Mouse (Mus musculus) midbrain, embryonic 13.5 days (tissue): ENCODE measurements around the gene Dll4. TPM values are rescaled to one million over a fixed set of nuclear protein-coding genes. Genes with fewer than 3 reads are reported as not detected.

Experiments used
- ATAC-seq: fragments of 200-750 bp; cut with Nextera tagmentation; 2 replicates; pipeline ENCODE4 v1.8.0; 2017; ENCODE audit warnings: mild to moderate bottlenecking, moderate TSS enrichment, moderate library complexity
- H3K27ac ChIP-seq: fragments of 300-500 bp; sonication (generic); 2 replicates; pipeline ENCODE4 v1.5.1; 2015; ENCODE audit warnings: inconsistent platforms, mild to moderate bottlenecking, moderate library complexity
- H3K27me3 ChIP-seq: fragments of 300-500 bp; sonication (generic); 2 replicates; pipeline ENCODE4 v1.6.1; 2015; ENCODE audit warnings: mild to moderate bottlenecking, inconsistent platforms
- H3K36me3 ChIP-seq: fragments of 300-500 bp; sonication (generic); 2 replicates; pipeline ENCODE4 v1.6.1; 2015; ENCODE audit warnings: mild to moderate bottlenecking, inconsistent platforms
- H3K4me1 ChIP-seq: fragments of 300-500 bp; sonication (generic); replicated peaks from 2 replicates; pipeline ENCODE4 v1.6.1; 2015; ENCODE audit warnings: inconsistent platforms
- H3K4me2 ChIP-seq: fragments of 300-500 bp; sonication (generic); replicated peaks from 2 replicates; pipeline ENCODE4 v1.6.1; 2015; ENCODE audit warnings: moderate library complexity, mild to moderate bottlenecking, inconsistent platforms
- H3K4me3 ChIP-seq: fragments of 300-500 bp; sonication (generic); replicated peaks from 2 replicates; pipeline ENCODE4 v1.5.1; 2015; ENCODE audit warnings: mild to moderate bottlenecking, inconsistent platforms
- H3K9ac ChIP-seq: fragments of 300-500 bp; sonication (generic); replicated peaks from 2 replicates; pipeline ENCODE4 v1.6.1; 2015; ENCODE audit warnings: mild to moderate bottlenecking, inconsistent platforms
- H3K9me3 ChIP-seq: fragments of 300-500 bp; sonication (generic); 2 replicates; pipeline ENCODE4 v1.6.1; 2016; ENCODE audit warnings: mild to moderate bottlenecking, inconsistent platforms
- WGBS: fragments of 180-500 bp; shearing (Covaris S2); methylation state at CpG from one replicate; pipeline ENCODE4 v1.1.7; 2015; 5-methylcytosine and 5-hydroxymethylcytosine counted together
- polyA plus RNA-seq: library from polyadenylated mRNA; unstranded; fragments of >200 nt; fragmentation: Nextera tagmentation; extraction: Ambion mirVana; gene quantifications from 2 replicates; pipeline ENCODE4 v1.2.1, GENCODE M21; 2015

The Dll4 gene
- polyA plus RNA-seq, 1 experiment from 2014 or later = 5.9 TPM

GRCm38 (mm10) chr2:119337425-119338265 lies 12.1 kb downstream of the Dll4 start:
- H3K4me2 ChIP-seq = peak overlapping the region; percentile 67
- 8% methylated on average over 60 of the region's 60 CpGs for WGBS

DNA sequence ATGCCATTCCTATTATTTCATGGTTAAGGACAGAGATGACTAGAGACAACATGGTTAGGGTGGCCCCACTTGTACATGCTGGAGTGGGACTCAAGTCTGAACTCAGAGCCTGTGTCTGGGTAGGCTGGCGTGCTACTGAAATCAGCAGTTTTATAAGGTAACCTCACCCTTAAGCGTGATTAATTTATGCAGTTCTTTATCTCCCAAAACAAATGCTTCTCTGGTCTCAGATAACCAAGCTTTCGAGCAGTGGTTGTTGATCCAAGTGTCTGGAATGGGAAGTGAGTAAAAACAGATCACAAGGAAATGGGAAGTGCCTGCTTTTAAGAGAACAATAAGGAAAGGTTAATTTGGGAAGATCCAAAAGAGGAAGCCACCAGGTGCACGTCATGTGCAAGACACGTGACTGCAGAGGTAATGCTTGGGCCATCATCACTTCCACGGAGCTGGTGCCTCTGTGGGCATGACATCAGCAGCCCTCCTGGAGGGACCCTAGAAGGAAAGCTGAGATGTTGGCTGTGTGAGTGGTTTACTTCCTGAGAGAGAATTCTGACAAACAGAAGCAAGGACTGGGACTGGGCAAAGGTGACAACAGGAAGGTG lies 19.1 kb downstream of the Dll4 start:
- Histone ChIP-seq H3K36me3 (no peaks in the 10 kb centered on the region), H3K9ac (no peak overlapping the region), H3K4me2 (no peak overlapping the region), H3K27ac (no peak overlapping the region), H3K4me3 (no peak overlapping the region), H3K4me1 (no peaks in the 10 kb centered on the region), H3K27me3 (peaks cover 9% of the 10 kb centered on the region; the same call in 1 of the 2 replicates), H3K9me3 (no peaks in the 10 kb centered on the region)
- no peak for ATAC-seq
- WGBS = 53% methylated on average over 6 of the region's 6 CpGs

More at GRCm38 (mm10) chr2:119337425-119338265, 12.1 kb downstream of the Dll4 start:
- H3K9ac ChIP-seq = peak overlapping the region; percentile 66
- peak overlapping the region; percentile 51 for H3K27ac ChIP-seq
- H3K36me3 ChIP-seq = no peaks in the 10 kb centered on the region
- no peaks in the 10 kb centered on the region for H3K9me3 ChIP-seq
- peak; percentile 90 for ATAC-seq
- H3K27me3 ChIP-seq = peaks cover 25% of the 10 kb centered on the region
- H3K4me3 ChIP-seq = peak overlapping the region; percentile 56
- 0 out of 2 replicates have a peak, but pooled peaks cover 5% of the 10 kb centered on the region for H3K4me1 ChIP-seq

- peak within 1 kb of the TSS; percentile 66 for H3K9ac ChIP-seq
- H3K27me3 ChIP-seq = peaks cover 34% of the 10 kb centered on the region
- no peak within 1 kb of the TSS for H3K27ac ChIP-seq
- peak within 1 kb of the TSS; percentile 78 for H3K4me2 ChIP-seq
- 5% methylated on average over 58 of the region's 58 CpGs for WGBS
- no peaks in the 10 kb centered on the region for H3K9me3 ChIP-seq
- 0 out of 2 replicates have a peak, but pooled peaks cover 5% of the 10 kb centered on the region for H3K36me3 ChIP-seq
- ATAC-seq = peak; percentile 97
- H3K4me3 ChIP-seq = peak within 1 kb of the TSS; percentile 51
- H3K4me1 ChIP-seq = peaks cover 9% of the 10 kb centered on the region
Observed at GRCm38 (mm10) chr2:119350555-119351486, 25.2 kb downstream of the Dll4 start, which contains the start of gene Chac1. Gene Chac1 (plus strand): TSS chr2:119351229.

- Histone ChIP-seq H3K36me3 (0 out of 2 replicates have a peak, but pooled peaks cover 5% of the 10 kb centered on the region), H3K9ac (no peak overlapping the region), H3K9me3 (no peaks in the 10 kb centered on the region), H3K4me1 (peaks cover 9% of the 10 kb centered on the region), H3K4me2 (no peak overlapping the region), H3K27ac (no peak overlapping the region), H3K4me3 (no peak overlapping the region), H3K27me3 (peaks cover 33% of the 10 kb centered on the region)
- no peak for ATAC-seq
- 88% methylated on average over 8 of the region's 8 CpGs for WGBS
Observed at GRCm38 (mm10) chr2:119353707-119354106, 28.1 kb downstream of the Dll4 start.

DNA sequence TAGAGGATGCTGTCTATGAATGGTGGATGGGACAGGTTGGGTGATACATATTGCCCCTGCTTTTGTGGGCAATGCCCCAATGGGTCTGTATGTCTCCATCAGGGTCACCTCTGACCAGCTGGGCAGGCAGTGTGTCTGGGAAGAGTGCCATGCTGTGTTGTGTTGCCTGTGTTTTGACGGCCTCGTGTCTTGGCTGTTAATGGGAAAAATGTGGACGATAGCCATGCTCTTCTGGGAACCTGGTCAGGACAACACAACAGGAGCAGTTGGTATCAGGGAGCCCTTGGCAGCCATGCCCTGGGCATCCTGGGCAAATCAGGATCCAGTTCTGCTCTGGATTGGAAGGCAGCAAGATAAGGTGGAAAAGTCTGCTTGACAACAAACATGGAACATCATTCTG lies 29.5 kb downstream of the Dll4 start:
- ATAC-seq = no peak
- no peaks in the 10 kb centered on the region for H3K9me3 ChIP-seq
- no peak overlapping the region for H3K27ac ChIP-seq
- H3K4me2 ChIP-seq = no peak overlapping the region
- H3K4me1 ChIP-seq = peaks cover 9% of the 10 kb centered on the region
- 0 out of 2 replicates have a peak, but pooled peaks cover 5% of the 10 kb centered on the region for H3K36me3 ChIP-seq
- peaks cover 25% of the 10 kb centered on the region for H3K27me3 ChIP-seq
- no peak overlapping the region for H3K4me3 ChIP-seq
- WGBS = 97% methylated on average over 3 of the region's 3 CpGs
- no peak overlapping the region for H3K9ac ChIP-seq

GRCm38 (mm10) chr2:119355651-119356050 lies 30.1 kb downstream of the Dll4 start:
- H3K9ac ChIP-seq = no peak overlapping the region
- 21% methylated on average over 7 of the region's 7 CpGs for WGBS
- ATAC-seq = no peak
- H3K36me3 ChIP-seq = peaks cover 7% of the 10 kb centered on the region; the same call in 1 of the 2 replicates
- no peak overlapping the region for H3K4me3 ChIP-seq
- no peak overlapping the region for H3K4me2 ChIP-seq
- peaks cover 4% of the 10 kb centered on the region for H3K9me3 ChIP-seq
- no peak overlapping the region for H3K27ac ChIP-seq
- H3K27me3 ChIP-seq = peaks cover 19% of the 10 kb centered on the region
- peaks cover 5% of the 10 kb centered on the region for H3K4me1 ChIP-seq

DNA sequence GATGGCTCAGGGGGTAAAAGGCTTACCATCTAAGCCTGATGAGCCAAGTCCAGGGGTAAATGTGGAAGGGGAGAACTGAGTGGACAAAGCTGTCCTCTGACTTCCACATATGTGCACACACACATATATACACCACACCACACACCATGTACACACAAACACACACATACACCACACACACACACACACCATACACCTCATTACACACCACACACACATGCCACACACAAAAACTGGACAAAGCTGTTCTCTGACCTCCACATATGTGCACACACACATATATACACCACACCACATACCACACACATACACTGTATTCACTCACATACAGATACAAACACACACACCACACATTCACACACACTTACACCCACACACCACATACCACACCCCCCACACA lies 30.7 kb downstream of the Dll4 start:
- H3K27ac ChIP-seq = no peak overlapping the region
- no peak overlapping the region for H3K9ac ChIP-seq
- peaks cover 11% of the 10 kb centered on the region for H3K9me3 ChIP-seq
- H3K4me3 ChIP-seq = no peak overlapping the region
- H3K36me3 ChIP-seq = peaks cover 14% of the 10 kb centered on the region; the same call in 1 of the 2 replicates
- peaks cover 17% of the 10 kb centered on the region for H3K27me3 ChIP-seq
- H3K4me2 ChIP-seq = no peak overlapping the region
- 0 out of 2 replicates have a peak, but pooled peaks cover 2% of the 10 kb centered on the region for H3K4me1 ChIP-seq
- ATAC-seq = peak; percentile 24; the same call in 1 of the 2 replicates

DNA sequence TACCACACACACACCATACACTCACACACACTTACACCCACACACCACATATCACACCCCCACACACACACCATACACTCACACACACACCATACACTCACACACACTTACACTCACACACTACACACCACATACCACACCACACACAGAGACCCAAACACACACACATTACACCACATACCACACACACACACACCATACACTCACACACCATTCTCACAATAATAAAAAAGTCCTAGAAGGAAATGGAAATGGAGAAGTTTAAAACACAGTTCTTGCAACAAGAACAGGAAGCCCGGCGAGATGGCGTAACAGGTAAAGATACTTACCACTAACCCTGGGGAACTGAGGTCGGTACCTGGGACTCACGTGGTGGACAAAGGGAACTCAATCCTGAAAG lies 31.2 kb downstream of the Dll4 start:
- no peak overlapping the region for H3K9ac ChIP-seq
- peaks cover 12% of the 10 kb centered on the region for H3K27me3 ChIP-seq
- no peaks in the 10 kb centered on the region for H3K4me1 ChIP-seq
- no peak overlapping the region for H3K4me2 ChIP-seq
- WGBS = 95% methylated on average over 5 of the region's 5 CpGs
- no peak overlapping the region for H3K4me3 ChIP-seq
- H3K9me3 ChIP-seq = peaks cover 16% of the 10 kb centered on the region
- ATAC-seq = no peak
- H3K27ac ChIP-seq = no peak overlapping the region
- H3K36me3 ChIP-seq = peaks cover 19% of the 10 kb centered on the region; the same call in 1 of the 2 replicates

DNA sequence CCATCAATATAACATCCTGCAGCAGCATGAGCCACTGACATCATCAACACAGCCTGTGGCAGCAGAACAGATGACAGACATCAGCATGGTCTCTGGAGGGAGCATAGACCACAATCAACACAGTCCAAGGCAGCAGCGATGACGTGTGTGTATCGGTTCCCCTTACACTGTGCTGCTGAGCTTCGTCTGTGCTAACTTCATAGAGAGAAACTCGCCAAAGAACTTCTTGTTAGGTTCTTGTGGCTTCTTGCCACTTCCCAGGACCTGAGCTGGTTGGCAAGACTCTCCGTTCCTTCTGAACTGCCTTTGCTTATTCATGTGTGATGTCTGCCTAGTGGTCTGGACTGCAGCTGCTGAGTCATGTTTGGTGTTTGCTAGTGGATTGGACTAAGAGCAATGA lies 32.7 kb downstream of the Dll4 start:
- H3K4me3 ChIP-seq = no peak overlapping the region
- ATAC-seq = no peak
- 86% methylated on average over 6 of the region's 6 CpGs for WGBS

DNA sequence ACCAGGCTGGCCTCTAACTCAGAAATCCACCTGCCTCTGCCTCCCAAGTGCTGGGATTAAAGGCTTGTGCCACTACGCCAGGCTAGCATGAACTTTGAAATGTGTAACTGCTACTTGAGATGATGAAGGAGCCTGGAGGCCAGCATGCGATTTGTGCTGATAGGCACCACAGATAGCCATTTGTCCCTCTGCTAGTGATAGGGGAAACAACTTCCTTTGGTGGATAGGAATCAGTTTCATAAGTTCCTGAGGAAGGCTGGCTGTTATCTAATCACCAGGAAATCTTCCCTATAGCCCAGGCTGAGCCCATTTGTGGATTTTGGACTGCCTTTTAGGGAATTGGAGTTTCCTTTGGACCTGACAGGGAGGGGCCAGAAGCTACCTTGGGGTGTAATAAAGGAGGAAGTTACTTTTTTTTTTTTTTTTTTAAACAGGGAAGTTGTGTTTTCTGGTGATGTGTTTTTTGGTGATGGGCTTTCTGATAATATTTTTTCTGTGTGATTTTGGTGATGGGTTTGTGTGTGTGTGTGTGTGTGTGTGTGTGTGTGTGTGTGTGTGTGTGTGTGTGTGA lies 34.2 kb downstream of the Dll4 start:
- no peak overlapping the region for H3K9ac ChIP-seq
- H3K27ac ChIP-seq = no peak overlapping the region
- H3K9me3 ChIP-seq = peaks cover 20% of the 10 kb centered on the region
- no peaks in the 10 kb centered on the region for H3K4me1 ChIP-seq
- WGBS = 95% methylated on average over 2 of the region's 2 CpGs
- no peak overlapping the region for H3K4me3 ChIP-seq
- no peak overlapping the region for H3K4me2 ChIP-seq
- ATAC-seq = no peak
- H3K36me3 ChIP-seq = peaks cover 17% of the 10 kb centered on the region; the same call in 1 of the 2 replicates
- H3K27me3 ChIP-seq = no peaks in the 10 kb centered on the region

More for the DNA sequence above, 32.7 kb downstream of the Dll4 start:
- no peak overlapping the region for H3K27ac ChIP-seq
- no peak overlapping the region for H3K4me2 ChIP-seq
- peaks cover 22% of the 10 kb centered on the region; the same call in 1 of the 2 replicates for H3K36me3 ChIP-seq
- peaks cover 20% of the 10 kb centered on the region for H3K9me3 ChIP-seq
- H3K9ac ChIP-seq = no peak overlapping the region
- peaks cover under 1% of the 10 kb centered on the region; the same call in 1 of the 2 replicates for H3K27me3 ChIP-seq
- no peaks in the 10 kb centered on the region for H3K4me1 ChIP-seq

DNA sequence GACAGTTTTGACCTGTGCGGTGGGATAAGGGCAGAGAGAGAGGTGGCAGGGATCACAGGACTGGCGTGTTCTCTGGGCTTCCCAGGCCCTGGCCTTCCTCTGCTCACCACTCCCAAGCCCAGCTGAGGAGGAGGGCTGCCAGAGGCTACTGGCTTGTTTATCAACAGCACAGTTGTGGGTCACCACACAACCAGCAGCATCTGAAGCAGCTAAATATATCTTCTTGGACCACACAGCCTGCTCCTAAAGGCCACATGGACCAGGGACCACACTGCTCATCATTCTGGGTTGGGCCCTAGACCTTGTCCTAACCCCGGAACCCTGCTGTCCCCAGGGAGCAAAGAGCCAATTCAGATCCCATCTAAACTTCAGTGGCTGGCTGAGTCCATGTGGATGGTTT lies 39.4 kb downstream of the Dll4 start:
- 86% methylated on average over 3 of the region's 3 CpGs for WGBS
- peaks cover 37% of the 10 kb centered on the region for H3K36me3 ChIP-seq
- no peaks in the 10 kb centered on the region for H3K4me1 ChIP-seq
- H3K9me3 ChIP-seq = peaks cover 20% of the 10 kb centered on the region
- ATAC-seq = no peak
- H3K4me3 ChIP-seq = no peak overlapping the region
- no peaks in the 10 kb centered on the region for H3K27me3 ChIP-seq
- no peak overlapping the region for H3K4me2 ChIP-seq
- no peak overlapping the region for H3K9ac ChIP-seq
- H3K27ac ChIP-seq = no peak overlapping the region
